8 mouse cellular contexts compared by ENCODE assay signal in genomic region chr4:43025084-43025960, GRCm38 (mm10). TPM values are rescaled to one million over a fixed set of nuclear protein-coding genes. Genes with fewer than 3 reads are reported as not detected.
DNase-seq lines count a peak whose midpoint lies in the region; ATAC-seq lines count a peak whose summit lies in the region.

Gene Pigo (minus strand): TSS chr4:43025819.

- peak; percentile 93 for DNase-seq in T-cell, adult 2 months (ENCODE audit: low spot score)
- peak; percentile 97 to 99 for DNase-seq in cerebellum, postnatal 36 days
- peak; percentile 94 for DNase-seq in gastrocnemius, adult 18-20 months (ENCODE audit: low spot score)
- DNase-seq in left cerebral cortex, adult 18-20 months (ENCODE audit: low spot score in 2 of 2): peak; percentile 94 to 95
- peak; percentile 94 for DNase-seq in right cerebral cortex, adult 18-20 months
- DNase-seq in urinary bladder, postnatal 10 days (ENCODE audit: low spot score): peak; percentile 81

- 7% methylated on average over 42 of the region's 42 CpGs for WGBS in hindbrain, embryonic 16.5 days
- 8% methylated on average over 42 of the region's 42 CpGs for WGBS in macrophage (ENCODE audit: missing documents)

- peak within 1 kb of the TSS; percentile 71 for H3K9ac ChIP-seq in hindbrain, embryonic 16.5 days (ENCODE audit: low read depth, low read length)

- no peaks in the 10 kb centered on the region for H3K9me3 ChIP-seq in hindbrain, embryonic 16.5 days (ENCODE audit: control insufficient read depth, low read length)

- no peaks in the 10 kb centered on the region for H3K79me2 ChIP-seq in macrophage (ENCODE audit: inconsistent target)

- peak within 1 kb of the TSS; percentile 68 for H3K4me3 ChIP-seq in hindbrain, embryonic 16.5 days (ENCODE audit: low read length)
- peak within 1 kb of the TSS; percentile 58 for H3K4me3 ChIP-seq in macrophage (ENCODE audit: inconsistent target)

- peak within 1 kb of the TSS; percentile 86 for H3K4me2 ChIP-seq in hindbrain, embryonic 16.5 days (ENCODE audit: low read length)

- H3K27ac ChIP-seq in hindbrain, embryonic 16.5 days (ENCODE audit: low read depth, low read length): peak within 1 kb of the TSS; percentile 95
- H3K27ac ChIP-seq in macrophage: peak within 1 kb of the TSS; percentile 52

- H3K4me1 ChIP-seq in hindbrain, embryonic 16.5 days (ENCODE audit: control insufficient read depth, insufficient read depth, low read depth, low read length): peaks cover 17% of the 10 kb centered on the region

- peak; percentile 95 for ATAC-seq in hindbrain, embryonic 16.5 days

- peaks cover 38% of the 10 kb centered on the region for H3K36me3 ChIP-seq in hindbrain, embryonic 16.5 days (ENCODE audit: control insufficient read depth, insufficient read depth, low read length)
- peaks cover 31% of the 10 kb centered on the region for H3K36me3 ChIP-seq in macrophage (ENCODE audit: inconsistent target)

- H3K27me3 ChIP-seq in hindbrain, embryonic 16.5 days (replicated peaks; ENCODE audit: control insufficient read depth, insufficient read depth, low read length): no peaks in the 10 kb centered on the region

RNA-seq across cellular contexts. Expression of gene Pigo, which starts in this region (rescaled TPM):
- total RNA-seq in gastrocnemius, adult 18-20 months (2021): 1 to 10 TPM; 6.2 to 7.7 TPM
- 28.5 and 30.8 TPM in 2 replicates for polyA plus RNA-seq in hindbrain, embryonic 16.5 days (2015; fragmentation: Nextera tagmentation; extraction: Ambion mirVana)
- total RNA-seq in left cerebral cortex, adult 18-20 months (2021): 10 to 100 TPM; 24.1 to 25.4 TPM
- 10 to 100 TPM in 21 of 26 experiments, 1 to 10 TPM in 5; 5.2 to 38.0 (median 19.7) TPM for total RNA-seq in macrophage (2018; cell fraction: chromatin; rRNA removed)
- 1 to 10 TPM; 3.6 to 7.9 (median 5.3) TPM for total RNA-seq in macrophage (2018; cell fraction: cytosol; rRNA removed)
- 10 to 100 TPM in 25 of 26 experiments, 1 to 10 TPM in 1; 6.2 to 33.9 (median 18.6) TPM for total RNA-seq in macrophage (2018; cell fraction: nucleus; rRNA removed)
- polyA plus RNA-seq in macrophage (2018): 2.5 to 5.6 TPM (median 4.2 TPM) in 3 replicates

Comparison
In these comparisons a context has a peak if more than half of its experiments do, and no peak if none do; other contexts are left out.
1. Peak in every context shown above with its lines: DNase-seq, ATAC-seq, H3K4me3 ChIP-seq and H3K27ac ChIP-seq.